12 mouse cellular contexts compared by ENCODE assay signal in genomic region chr1:66263220-66263619, GRCm38 (mm10).
"Had no signal": no experiment of that assay in that cellular context is flagged by ENCODE, and none has a peak within 500 bp of the region (broad histone marks: within the 10 kb centered on the region; RNA-seq: fewer than 3 reads in every experiment).

No protein-coding gene starts in this region.

- H3K4me2 ChIP-seq: liver, embryonic 11.5 days; liver, embryonic 15.5 days had no signal

- H3K9me3 ChIP-seq: limb, embryonic 10.5 days; liver, embryonic 15.5 days had no signal

- H3K9ac ChIP-seq: liver, embryonic 15.5 days had no signal

- H3K27ac ChIP-seq: left cerebral cortex, adult 2 months; limb, embryonic 10.5 days; liver, embryonic 15.5 days; stomach, postnatal 0 days had no signal

- H3K4me1 ChIP-seq: limb, embryonic 10.5 days; liver, embryonic 15.5 days had no signal

- ATAC-seq: lung, postnatal 0 days had no signal

- H3K4me3 ChIP-seq: left cerebral cortex, adult 2 months; limb, embryonic 10.5 days; liver, embryonic 15.5 days had no signal

- H3K27me3 ChIP-seq: liver, embryonic 15.5 days had no signal

- DNase-seq: kidney, adult 8-10 months; kidney, postnatal 25 days; lung, adult 2 months; lung, postnatal 36 days; midbrain, embryonic 14.5 days; thymus, postnatal 4 days had no signal

- H3K36me3 ChIP-seq: limb, embryonic 10.5 days; liver, embryonic 15.5 days had no signal
